Mouse (Mus musculus) left cerebral cortex, adult 11 months (tissue): ENCODE data around the gene Tsn.

ENCODE experiments used
- DNase-seq: peaks from one replicate; pipeline ENCODE4 v3.0.0; 2022; ENCODE audit warnings: low spot score

The Tsn gene

DNA sequence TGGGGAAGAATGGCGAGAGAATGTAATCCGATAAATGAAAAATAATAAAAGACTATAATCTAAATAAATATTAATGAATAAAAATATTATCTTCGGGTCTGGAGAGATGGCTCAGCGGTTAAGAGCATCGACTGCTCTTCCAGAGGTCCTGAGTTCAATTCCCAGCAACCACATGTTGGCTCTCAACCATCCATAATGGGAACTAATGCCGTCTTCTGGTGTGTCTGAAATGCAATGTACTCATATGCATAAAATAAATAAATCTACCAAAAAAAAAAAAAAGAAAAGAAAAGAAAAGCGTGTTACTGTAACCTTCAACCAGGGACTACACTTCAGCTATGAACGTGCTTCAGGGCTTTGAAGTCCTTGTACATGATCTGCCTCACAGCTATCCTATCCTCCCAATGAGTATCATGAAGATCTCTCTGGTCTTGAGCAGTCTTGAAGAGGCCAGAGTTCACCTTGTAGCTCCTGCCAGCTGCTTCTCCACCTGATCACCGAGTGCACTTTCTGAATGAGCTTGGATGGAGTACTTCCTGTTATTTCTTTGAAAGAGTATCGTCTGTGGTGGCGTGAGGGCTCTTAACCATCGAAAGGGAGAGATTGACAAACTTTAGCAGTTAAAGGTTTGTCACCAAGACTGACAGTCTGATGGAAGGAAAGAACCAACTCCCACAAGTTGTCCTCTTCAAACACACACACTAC is at the start of gene Tsn:
Tsn (minus strand) TSS at position 118 of the 705 bp plus-strand sequence.
- DNase-seq, result no peak

DNA sequence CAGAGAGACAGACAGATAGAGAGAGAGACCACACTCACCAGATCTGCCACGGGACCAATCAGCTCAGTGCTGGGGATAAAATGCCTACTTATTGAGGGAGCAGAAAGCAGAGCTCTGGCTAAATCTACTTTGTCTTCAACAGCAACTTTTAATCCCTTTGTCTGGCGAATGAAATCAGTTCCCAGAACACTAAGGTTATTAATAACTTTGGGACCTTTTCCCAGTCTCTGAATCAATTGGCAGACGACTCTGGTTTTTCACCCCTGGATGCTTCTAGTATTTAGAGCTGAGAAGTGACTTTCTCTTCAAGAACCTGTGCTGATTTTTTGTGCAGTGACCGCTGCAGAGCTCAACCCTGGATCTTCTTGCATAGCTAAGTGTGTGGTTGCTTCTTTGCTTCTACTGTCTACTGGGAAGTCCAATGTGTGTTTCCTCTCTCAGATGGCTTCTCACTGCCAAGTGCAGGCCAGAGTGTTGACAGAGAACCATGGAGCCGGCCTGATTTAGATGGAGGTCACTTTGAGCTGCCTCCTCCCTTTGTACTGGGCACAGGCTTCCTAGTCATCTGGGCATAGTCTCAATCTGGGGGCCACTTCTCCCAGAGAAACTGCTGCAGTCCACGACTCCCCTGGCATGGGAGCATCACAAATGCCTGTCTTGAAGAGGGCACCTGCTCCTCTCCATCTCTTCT is 47.7 kb upstream of the Tsn start:
- no peak for DNase-seq

DNA sequence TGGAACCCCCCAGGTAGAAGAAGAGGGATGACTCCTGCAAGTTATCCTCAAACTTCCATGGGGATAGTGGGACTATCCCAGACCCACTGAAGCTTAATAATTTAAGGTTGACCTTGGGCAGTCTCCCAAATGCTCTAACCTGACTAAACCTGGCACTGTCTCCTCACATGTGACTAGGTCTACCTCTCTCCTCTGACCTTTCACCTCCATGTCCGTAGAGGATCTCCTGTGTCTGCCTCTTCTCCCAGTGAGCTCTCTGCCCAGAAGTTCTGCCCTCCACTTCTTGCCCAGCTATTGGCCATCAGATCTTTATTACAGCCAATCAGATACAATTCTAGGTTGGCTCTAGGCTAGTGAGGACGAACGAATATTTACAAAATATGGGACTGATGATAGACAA is 38.4 kb upstream of the Tsn start:
- no peak for DNase-seq

DNA sequence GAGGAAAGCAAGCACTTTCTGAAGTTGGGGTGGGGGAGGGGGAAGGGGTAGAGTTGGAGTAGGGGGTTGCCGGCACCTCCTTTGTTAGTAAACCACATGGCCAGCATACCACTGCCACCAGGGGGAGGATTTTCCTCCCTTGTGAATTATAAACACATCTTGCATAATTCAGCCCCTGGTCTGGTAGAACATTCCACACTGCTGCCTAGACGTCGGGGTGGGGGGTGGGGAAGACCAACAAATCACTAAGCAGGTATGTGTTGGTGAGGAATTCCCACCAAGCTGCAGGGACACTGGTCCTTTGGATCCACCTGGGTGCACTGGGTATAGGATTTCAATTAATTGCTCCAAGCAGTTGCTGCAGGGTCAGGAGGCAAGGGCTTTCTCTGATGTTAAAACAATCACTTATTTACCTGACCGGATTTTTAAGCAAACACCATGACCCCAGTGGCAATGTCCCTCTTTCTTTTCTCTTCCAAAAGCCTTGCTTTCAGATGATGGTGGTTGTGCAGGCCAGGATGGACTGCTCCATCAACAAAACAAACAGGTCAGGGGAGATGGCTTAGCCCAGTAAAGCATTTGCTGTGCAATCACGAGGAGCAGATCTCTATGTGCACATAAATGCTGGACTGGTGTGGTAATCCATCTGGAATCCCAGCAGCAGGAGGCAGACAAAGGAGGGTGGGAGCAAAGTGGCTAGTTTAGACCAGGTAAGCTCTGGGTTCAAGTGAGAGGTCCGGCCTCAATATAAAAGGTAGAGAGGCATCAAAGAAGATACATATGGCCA is 32.3 kb upstream of the Tsn start:
- DNase-seq, result no peak

DNA sequence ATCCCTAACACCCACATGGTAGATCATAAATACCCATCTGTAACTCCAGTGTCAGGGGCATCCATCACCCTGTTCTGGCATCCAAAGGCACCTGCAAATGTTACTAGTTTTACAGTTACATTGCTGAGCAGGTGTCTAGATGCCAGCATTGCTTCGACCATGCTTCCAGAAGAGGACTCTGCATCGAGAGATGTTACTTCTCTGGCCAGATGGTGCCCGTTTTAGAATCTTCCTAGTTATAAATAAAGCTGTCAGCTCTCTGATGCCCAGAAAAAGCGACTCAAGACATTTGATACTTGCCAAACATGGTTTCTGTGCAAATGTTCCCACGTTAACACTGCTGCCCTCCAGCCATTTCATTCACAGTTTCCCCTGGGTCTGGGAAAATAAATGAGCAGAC is 26.4 kb upstream of the Tsn start:
- DNase-seq, result no peak

DNA sequence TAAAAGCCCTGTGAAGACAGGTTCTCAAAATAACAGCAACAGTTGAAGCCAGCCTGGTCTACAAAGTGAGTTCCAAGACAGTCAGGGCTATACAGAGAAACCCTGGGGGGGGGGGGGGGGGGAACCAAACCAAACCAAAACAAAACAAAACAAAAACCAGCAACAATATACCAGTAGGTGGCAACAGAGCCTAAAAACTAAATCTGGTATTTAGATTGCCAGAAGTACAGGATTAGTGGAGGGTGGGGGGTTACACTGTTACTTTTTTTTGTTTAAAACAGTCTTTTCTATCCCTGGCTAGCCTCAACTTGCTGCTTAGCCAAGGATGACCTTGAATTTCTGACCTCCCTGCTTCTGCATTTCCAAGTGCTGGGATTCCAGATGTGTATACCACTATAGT is 24.3 kb upstream of the Tsn start:
- DNase-seq, result no peak

DNA sequence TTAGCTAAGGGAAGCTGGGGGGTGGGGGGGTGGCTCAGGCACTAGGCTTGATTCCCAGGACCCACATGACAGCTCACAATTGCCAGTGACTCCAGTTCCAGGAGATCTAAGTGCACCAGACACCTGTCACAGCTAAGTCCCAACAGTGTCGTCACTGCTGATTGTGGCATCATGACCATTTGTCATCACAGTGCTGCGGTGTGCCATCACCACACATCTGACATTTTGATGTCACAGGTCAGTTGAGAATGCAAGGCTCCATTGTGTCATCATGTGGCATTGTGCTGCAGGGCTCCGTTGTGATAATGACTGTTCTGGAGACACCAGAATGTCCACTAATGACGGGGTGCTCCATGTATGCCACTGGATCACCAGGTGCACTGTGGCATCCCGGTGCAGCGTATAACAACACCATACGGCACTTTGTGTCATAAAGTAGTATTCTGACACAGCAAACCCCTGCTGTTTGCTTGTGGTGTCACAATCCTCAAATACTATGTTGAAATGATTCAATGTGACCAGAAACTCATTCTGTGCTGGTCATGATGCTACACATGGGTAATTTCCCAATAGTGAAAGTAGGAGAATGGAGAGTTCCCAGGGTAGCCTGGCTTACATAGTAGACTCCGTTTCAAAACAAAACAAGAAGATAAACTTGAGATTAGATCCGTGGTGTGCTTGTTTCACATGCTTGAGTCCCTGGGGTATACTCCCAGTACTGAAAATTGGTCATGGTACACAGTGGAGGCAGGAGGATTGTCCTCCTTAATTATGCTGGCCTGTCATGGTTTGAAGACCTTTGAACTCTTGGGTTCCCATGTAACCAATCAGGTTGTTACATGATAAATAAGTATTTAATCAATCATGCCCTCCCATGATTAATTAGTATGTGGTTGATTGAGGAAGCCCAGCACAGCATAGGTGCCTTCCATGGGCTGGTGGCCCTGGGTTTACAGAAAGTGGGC is 23.5 kb upstream of the Tsn start:
- DNase-seq, result no peak

DNA sequence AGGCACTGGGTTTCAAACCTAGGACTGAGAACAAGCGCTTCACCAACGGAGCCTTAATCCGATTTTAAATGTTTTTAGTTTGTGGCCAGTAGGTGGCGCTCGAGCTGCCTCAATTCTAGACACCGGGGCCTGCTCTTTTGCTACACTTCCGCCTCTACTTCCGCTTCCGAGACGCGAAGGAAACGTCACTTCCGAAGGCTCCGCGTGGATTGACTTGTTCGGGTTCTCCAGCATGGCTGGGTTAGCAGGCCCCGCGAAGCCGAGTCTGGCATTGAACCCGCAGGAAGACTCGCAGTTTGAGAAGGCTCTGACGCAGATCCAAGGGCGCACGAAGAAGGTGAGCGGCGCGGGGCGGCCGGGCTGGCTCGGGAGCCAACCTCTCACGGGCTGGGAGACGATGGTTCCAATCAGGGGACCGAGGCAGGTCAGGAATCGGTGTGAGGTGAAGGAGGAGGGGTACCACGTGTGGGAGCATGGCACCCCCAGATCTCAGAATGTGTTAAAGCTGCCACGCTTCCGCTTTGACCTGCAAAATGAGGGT is 10.2 kb upstream of the Tsn start, which contains the start of gene Nifk:
Nifk (plus strand) TSS at position 179 of the 541 bp plus-strand sequence.
- peak; percentile 90 for DNase-seq

DNA sequence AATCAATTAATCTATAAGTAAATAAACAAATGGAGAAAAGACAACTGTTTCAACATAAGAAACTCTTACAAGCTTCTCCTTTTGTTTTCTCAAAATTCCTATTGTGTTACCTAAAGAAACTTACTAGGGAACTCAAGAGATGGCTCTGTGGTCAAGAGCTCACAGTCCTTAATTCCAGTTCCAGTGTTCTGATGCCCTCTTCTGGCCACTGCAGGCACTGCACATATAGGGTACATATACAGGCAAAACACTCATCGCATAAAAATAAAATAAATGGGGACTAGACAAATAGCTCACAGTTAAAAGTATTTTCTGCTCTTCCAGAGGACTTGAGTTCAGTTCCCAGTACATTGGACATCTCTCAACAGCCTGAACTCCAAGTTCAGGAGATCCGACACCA is 9.2 kb upstream of the Tsn start:
- DNase-seq, result no peak

DNA sequence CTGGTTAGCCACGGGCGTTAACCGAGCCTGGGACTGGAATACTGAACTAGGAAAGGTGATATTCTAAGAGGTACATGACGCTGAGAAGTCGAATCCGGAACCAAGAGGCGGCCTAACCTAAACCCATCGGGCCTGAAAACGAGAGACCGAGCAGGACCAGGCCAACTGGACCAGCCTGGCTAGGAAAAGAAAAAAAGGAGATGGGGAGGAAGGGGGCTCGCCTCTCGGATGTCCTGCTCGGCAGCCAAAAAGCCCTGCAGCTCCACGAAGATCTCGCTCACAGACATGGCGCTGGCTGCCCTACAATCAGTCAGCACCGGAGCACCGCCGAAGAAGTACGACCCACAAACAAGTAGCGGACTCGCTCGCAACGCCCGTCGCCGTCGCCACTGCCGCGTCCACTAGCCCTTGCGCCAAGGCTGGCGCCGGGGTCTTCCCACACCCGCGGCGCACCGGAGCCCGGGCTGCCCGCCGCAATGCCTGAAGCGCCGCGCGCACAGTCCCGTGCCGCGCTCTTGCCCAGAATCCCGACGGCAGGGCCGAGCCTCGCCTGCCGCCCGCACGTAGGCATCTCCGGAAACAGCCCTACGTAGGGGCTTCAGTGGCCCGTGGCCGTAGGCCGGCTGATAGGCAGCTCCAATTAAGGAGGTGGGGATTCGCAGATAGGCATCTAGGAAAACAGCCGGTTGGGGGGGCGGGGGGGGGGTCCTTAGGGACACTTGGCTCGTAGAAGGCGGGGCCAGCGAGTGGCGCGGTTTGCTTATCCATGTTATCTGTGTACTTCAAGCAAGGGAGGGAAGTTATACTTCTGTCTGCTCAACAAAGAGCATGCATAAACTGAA is 538 bp downstream of the Tsn start:
- peak; percentile 80 for DNase-seq

DNA sequence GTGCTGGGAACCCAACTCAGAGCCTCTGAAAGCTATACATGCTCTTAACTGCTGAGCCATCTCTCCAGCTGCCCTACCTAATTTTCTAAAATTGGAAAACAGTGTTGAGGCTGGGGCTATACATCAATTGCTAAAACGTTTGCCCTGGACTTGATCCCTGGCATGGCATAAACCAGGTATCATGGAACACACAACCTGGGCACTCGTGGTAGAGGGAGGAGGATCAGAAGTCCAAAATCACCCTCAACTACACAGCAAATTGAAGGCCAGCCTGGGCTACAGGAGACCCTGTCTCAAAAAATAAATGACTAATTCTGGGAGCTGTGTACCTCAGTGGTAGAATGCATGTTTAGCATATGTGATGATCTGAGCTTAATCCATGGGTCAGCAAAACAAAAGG is 13.8 kb downstream of the Tsn start:
- no peak for DNase-seq

DNA sequence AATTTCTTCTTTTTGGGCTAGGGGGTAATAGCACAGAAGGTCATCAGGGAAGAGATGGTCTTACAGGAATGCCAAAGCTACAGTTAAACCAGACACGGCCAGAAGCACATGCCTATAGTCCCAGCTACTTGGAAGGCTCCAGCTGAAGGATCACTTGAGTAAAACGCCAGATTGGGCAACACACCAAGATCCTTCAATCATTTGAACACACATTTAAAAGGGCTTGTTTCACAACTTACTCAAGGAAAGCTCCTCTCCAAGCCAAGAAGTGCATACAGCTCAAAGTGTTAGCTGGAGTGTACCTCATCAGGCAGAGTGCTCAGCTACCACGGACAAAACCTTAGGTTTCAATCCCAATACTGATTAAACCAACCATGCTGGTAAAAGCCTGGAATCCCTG is 14.9 kb downstream of the Tsn start:
- no peak for DNase-seq

DNA sequence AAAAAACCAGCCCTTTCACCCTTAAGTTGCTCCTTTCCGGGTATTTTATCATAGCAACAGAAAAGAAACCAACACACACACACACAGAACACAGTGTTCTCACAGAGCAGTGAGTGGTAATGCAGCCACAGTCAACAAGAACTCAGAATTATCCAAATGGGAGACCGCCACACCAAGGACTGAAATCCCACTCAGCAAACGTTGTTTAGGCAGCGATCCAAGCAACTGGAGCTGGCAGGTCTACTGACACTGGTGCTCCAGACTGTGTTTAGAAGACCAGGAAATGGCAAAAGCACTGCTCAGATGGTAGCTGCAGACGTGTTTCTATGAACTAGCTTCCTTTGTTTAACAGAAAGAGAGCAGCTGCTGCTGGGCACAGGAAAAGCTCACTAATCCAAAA is 16.7 kb downstream of the Tsn start:
- DNase-seq, result no peak

DNA sequence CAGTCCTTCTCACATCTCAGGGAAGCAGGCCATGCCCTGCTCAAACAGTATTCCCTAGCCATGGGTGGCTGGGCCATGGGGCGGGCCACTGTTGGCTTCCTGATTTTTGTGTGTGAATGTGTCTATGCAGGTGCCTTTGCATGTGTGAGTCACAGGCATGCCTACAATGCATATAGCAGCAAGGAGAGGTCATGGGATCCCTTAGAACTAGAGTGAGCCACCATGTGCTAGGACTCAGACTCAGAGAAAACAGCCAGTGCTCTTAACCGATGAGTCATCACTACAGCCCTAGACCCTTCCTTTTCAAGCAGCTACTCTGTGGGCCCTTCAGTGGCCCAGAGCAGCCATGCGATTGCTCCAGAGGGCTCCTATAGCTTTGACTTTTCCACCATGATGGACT is 17.3 kb downstream of the Tsn start:
- no peak for DNase-seq

DNA sequence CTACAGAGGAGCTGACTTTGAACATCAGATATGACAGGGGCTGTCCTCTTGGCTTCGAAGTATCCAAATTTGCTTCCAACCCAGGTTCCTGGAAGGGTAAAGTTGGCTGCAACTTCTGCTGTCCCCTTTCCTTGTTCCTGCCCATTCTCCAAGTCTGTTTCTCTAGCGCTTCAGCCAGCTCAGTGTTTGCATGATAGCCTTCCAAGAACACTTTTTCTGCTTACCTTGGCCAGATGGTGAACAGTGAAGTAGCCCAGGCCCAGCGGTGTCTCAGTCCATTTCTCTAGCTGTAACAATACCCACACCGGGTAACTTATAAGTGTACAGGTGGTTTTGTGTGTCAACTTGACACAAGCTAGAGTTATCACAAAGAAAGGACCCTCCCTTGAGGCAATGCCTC is 19.2 kb downstream of the Tsn start:
- DNase-seq, result no peak

DNA sequence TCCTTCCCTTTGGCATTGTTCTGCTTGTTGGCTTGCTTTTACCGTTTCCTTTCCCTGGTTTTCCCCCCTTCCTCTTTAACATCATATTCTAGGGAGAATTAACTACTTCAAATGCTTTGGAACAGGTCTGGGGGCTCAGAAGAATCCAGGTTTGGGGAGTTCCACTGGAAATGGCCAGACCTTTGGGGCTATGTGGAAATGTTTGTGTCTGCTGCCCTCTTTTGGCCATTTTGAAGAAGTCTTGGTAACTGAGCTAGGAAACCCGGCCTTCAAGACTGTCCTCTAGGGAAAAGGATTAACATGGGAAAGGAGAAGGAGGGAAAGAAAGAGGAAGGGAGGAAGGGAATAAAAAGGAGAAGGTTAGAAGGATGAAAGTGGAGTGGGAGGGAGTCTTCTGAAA is 36.4 kb downstream of the Tsn start:
- no peak for DNase-seq

DNA sequence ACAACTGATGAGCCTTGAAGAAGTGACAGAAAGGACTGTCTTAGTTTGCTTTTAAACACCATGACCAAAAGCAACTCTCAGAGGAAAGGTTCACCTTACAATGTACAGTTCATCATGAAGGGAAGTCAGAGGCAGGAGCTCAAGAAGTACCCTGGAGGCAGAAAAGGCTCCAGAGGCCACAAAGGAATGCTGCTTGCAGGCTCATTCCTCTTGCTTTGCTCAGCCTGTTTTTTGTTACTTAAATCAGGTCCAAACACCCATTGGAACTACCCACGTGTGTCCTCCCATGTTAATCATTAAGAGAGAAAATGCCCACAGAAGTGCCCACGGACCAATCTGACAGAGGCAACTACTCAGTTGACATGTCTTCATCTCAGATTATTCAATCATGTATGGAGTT is 59.6 kb downstream of the Tsn start:
- DNase-seq, result no peak
